Mouse (Mus musculus): ENCODE data around the gene Zfp444. TPM values are rescaled to one million over a fixed set of nuclear protein-coding genes. Genes with fewer than 3 reads are reported as not detected.
"Not testable (repeated sequence)": the region's sequence is repeated elsewhere in the genome, so short reads cannot be mapped to it uniquely, and the experiment has no call there.

Zfp444 gene
- polyA plus RNA-seq, 1 experiment = 14.9 TPM

- WGBS = 7% methylated on average over 1 of the region's 1 CpGs
- H3K4me1 ChIP-seq (ENCODE audit: control insufficient read depth, insufficient read depth, low read length); H3K4me3 ChIP-seq (replicated peaks; ENCODE audit: control insufficient read depth, low read depth, low read length); H3K27ac ChIP-seq (ENCODE audit: control insufficient read depth, insufficient read depth, low read depth, low read length, poor library complexity): not testable (repeated sequence)
- TF ChIP-seq CTCF (IDR thresholded peaks at IDR 0.05; ENCODE audit: control insufficient read depth, insufficient read depth, low read length) = peak; percentile 60
Observed at GRCm38 (mm10) chr7:6240841-6241425, 68.9 kb downstream of the Zfp444 start.

Other genes with a start within 250 kb of the Zfp444 start
- gene Vmn1r65, start 161.2 kb upstream of the Zfp444 start, polyA plus RNA-seq (2011; ENCODE audit: insufficient read depth, insufficient read length, low replicate concordance, missing spikeins) = not detected in 2 replicates
- not detected in 2 replicates for gene Nlrp4c, start 127.1 kb upstream of the Zfp444 start, polyA plus RNA-seq (2011; ENCODE audit: insufficient read depth, insufficient read length, low replicate concordance, missing spikeins)
- gene Zfp787, start 16.2 kb upstream of the Zfp444 start, polyA plus RNA-seq (2011; ENCODE audit: insufficient read depth, insufficient read length, low replicate concordance, missing spikeins) = 15.3 and 38.1 TPM in 2 replicates
- not detected in 2 replicates for gene Galp, start 24.9 kb downstream of the Zfp444 start, polyA plus RNA-seq (2011; ENCODE audit: insufficient read depth, insufficient read length, low replicate concordance, missing spikeins)
- gene Zscan5b, start 50.1 kb downstream of the Zfp444 start, polyA plus RNA-seq (2011; ENCODE audit: insufficient read depth, insufficient read length, low replicate concordance, missing spikeins) = not detected in 2 replicates
- not detected in 2 replicates for gene Epp13, start 80.5 kb downstream of the Zfp444 start, polyA plus RNA-seq (2011; ENCODE audit: insufficient read depth, insufficient read length, low replicate concordance, missing spikeins)
- 1.2 TPM in 1 of 2 replicates, not detected in the other for gene Zfp667, start 114.4 kb downstream of the Zfp444 start, polyA plus RNA-seq (2011; ENCODE audit: insufficient read depth, insufficient read length, low replicate concordance, missing spikeins)
- 1.0 TPM in 1 of 2 replicates, not detected in the other for gene Zfp583, start 159.1 kb downstream of the Zfp444 start, polyA plus RNA-seq (2011; ENCODE audit: insufficient read depth, insufficient read length, low replicate concordance, missing spikeins)
- gene Gm3854, start 171.5 kb downstream of the Zfp444 start, polyA plus RNA-seq (2011; ENCODE audit: insufficient read depth, insufficient read length, low replicate concordance, missing spikeins) = not detected in 2 replicates
- gene Zfp78, start 191.1 kb downstream of the Zfp444 start, polyA plus RNA-seq (2011; ENCODE audit: insufficient read depth, insufficient read length, low replicate concordance, missing spikeins) = 0.45 and 1.0 TPM in 2 replicates
- 1.2 and 3.0 TPM in 2 replicates for gene Zfp28, start 211.1 kb downstream of the Zfp444 start, polyA plus RNA-seq (2011; ENCODE audit: insufficient read depth, insufficient read length, low replicate concordance, missing spikeins)
- not detected in 2 replicates for gene Smim17, start 226.5 kb downstream of the Zfp444 start, polyA plus RNA-seq (2011; ENCODE audit: insufficient read depth, insufficient read length, low replicate concordance, missing spikeins)
- not detected in 2 replicates for gene Gm20715, start 238.1 kb downstream of the Zfp444 start, polyA plus RNA-seq (2011; ENCODE audit: insufficient read depth, insufficient read length, low replicate concordance, missing spikeins)

All from bone marrow, adult 2 months (tissue).